Mouse (Mus musculus): ENCODE data around the gene Agrp.

Gene Agrp

GRCm38 (mm10) chr8:105636963-105637510 is at the start of gene Agrp:
Agrp (minus strand) TSS chr8:105637393.
- DNase-seq (ENCODE audit: low read depth in 2 of 2, low spot score in 2 of 2), result no peak

- DNase-seq (ENCODE audit: low read depth in 2 of 2, low spot score in 2 of 2), result no peak
Observed at GRCm38 (mm10) chr8:105686551-105686950, 49.4 kb upstream of the Agrp start.

GRCm38 (mm10) chr8:105685796-105686308 is 48.7 kb upstream of the Agrp start, which contains the start of gene Carmil2:
Carmil2 (plus strand) TSS chr8:105686274.
- DNase-seq (ENCODE audit: low read depth in 2 of 2, low spot score in 2 of 2), result peak; percentile 84 to 95

- no peak for DNase-seq (ENCODE audit: low read depth in 2 of 2, low spot score in 2 of 2)
Observed at GRCm38 (mm10) chr8:105685325-105685724, 48.1 kb upstream of the Agrp start.

GRCm38 (mm10) chr8:105677891-105678290 is 40.7 kb upstream of the Agrp start:
- DNase-seq (ENCODE audit: low read depth in 2 of 2, low spot score in 2 of 2), result no peak

- DNase-seq (ENCODE audit: low read depth in 2 of 2, low spot score in 2 of 2), result peak; percentile 35 to 55
Observed at GRCm38 (mm10) chr8:105661167-105661566, 24.0 kb upstream of the Agrp start.

GRCm38 (mm10) chr8:105657641-105658040 is 20.4 kb upstream of the Agrp start:
- DNase-seq (ENCODE audit: low read depth in 2 of 2, low spot score in 2 of 2), result no peak

GRCm38 (mm10) chr8:105648929-105649328 is 11.7 kb upstream of the Agrp start:
- no peak for DNase-seq (ENCODE audit: low read depth in 2 of 2, low spot score in 2 of 2)

GRCm38 (mm10) chr8:105645205-105645604 is 8.0 kb upstream of the Agrp start:
- no peak for DNase-seq (ENCODE audit: low read depth in 2 of 2, low spot score in 2 of 2)

GRCm38 (mm10) chr8:105640511-105640910 is 3.3 kb upstream of the Agrp start:
- no peak for DNase-seq (ENCODE audit: low read depth in 2 of 2, low spot score in 2 of 2)

- no peak for DNase-seq (ENCODE audit: low read depth in 2 of 2, low spot score in 2 of 2)
Observed at GRCm38 (mm10) chr8:105639835-105640234, 2.6 kb upstream of the Agrp start.

GRCm38 (mm10) chr8:105638510-105638909 is 1.3 kb upstream of the Agrp start:
- DNase-seq (ENCODE audit: low read depth in 2 of 2, low spot score in 2 of 2), result no peak

- DNase-seq (ENCODE audit: low read depth in 2 of 2, low spot score in 2 of 2), result no peak
Observed at GRCm38 (mm10) chr8:105637601-105638041, 428 bp upstream of the Agrp start.

GRCm38 (mm10) chr8:105636018-105636962 is 903 bp downstream of the Agrp start, which contains the start of gene Ctcf:
Ctcf (plus strand) TSS chr8:105636568.
- peak; percentile 88 to 91 for DNase-seq (ENCODE audit: low read depth in 2 of 2, low spot score in 2 of 2)

- DNase-seq (ENCODE audit: low read depth in 2 of 2, low spot score in 2 of 2), result no peak
Observed at GRCm38 (mm10) chr8:105635481-105635880, 1.7 kb downstream of the Agrp start.

- DNase-seq (ENCODE audit: low read depth in 2 of 2, low spot score in 2 of 2), result no peak
Observed at GRCm38 (mm10) chr8:105634771-105635458, 2.3 kb downstream of the Agrp start.

GRCm38 (mm10) chr8:105629337-105629736 is 7.9 kb downstream of the Agrp start:
- DNase-seq (ENCODE audit: low read depth in 2 of 2, low spot score in 2 of 2), result no peak

GRCm38 (mm10) chr8:105626086-105626485 is 11.1 kb downstream of the Agrp start:
- DNase-seq (ENCODE audit: low read depth in 2 of 2, low spot score in 2 of 2), result no peak

GRCm38 (mm10) chr8:105624831-105625230 is 12.4 kb downstream of the Agrp start:
- DNase-seq (ENCODE audit: low read depth in 2 of 2, low spot score in 2 of 2), result no peak

- no peak for DNase-seq (ENCODE audit: low read depth in 2 of 2, low spot score in 2 of 2)
Observed at GRCm38 (mm10) chr8:105624401-105624800, 12.8 kb downstream of the Agrp start.

- no peak for DNase-seq (ENCODE audit: low read depth in 2 of 2, low spot score in 2 of 2)
Observed at GRCm38 (mm10) chr8:105623679-105624245, 13.4 kb downstream of the Agrp start.

Measured in CD8-positive naive resting alpha-beta T cell, adult 2 months (primary cell).